Mouse (Mus musculus) inflammation-experienced regulatory T-cells, adult 6 months (primary cell): ENCODE results near the gene Adamts15. TPM values are rescaled to one million over a fixed set of nuclear protein-coding genes. Genes with fewer than 3 reads are reported as not detected.

Experiments used
- ATAC-seq: one replicate; pipeline ENCODE4 v1.8.0; 2017
- polyA plus RNA-seq, 3 experiments: library from polyadenylated mRNA; unstranded; fragments of 100-300 nt; shearing (Covaris generic); gene quantifications; one replicate each; pipeline ENCODE4 v1.2.1; 2017

Adamts15 gene
- polyA plus RNA-seq, 3 experiments from 2014 or later = not detected

DNA sequence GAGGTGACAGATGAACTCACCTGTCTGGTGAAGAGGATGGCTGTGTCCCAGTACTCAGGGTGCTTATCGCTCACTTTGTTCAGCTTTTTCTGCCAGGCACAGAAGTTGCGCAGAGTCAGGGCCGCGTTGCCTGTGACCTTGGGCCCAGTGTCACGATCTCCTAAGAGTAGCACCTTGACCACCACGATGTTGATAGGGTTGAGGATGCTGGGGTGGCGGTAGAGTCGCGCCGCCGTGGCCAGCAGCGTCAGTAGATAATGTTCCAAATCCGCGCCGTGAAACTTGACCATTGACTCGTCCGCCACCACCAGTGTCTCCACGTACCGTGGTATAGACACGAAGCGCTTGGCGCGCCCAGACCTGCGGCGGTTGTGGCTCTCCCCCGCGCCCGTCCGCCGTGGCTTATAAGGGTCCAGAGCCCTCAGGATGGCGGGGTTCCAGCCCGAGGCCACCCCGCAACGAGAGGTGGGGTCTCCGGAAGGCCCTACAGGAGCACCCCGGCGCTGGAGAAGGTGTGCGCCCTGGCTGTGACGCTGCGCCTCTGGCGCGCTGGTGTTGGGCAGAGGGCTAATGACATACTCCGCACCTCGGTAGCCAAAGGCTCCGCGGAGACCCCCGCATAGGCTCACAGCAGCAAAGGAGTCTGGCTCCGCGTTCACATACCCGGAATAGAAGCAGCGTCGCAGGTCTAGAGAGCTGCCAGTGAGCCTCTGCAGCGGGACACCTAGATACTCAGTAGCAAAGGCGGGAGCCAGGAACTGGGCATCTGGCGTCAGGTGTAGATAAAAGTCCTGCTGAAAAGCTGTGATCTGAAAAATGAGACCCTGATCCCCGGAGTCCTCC lies 770 bp downstream of the Adamts15 start:
- ATAC-seq = no peak

DNA sequence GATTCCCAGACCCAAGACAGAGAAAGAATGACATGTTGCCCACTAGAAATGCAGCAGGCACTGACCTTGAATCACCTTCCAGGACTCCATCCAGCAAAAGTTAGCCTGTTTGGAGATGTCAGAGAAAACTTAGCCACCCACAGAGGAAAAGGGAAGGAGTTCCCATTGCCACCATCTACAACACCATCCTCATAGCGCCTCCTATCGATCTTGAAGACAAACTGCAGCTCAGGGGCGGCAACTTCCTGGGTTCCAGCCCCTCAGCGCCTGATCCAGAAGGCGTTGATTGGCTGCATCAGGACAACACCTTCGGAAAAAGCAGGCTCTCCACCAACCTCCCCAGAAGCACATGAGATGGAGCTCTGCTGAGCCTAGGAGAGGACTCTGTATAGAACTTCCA lies 1.5 kb downstream of the Adamts15 start:
- ATAC-seq = no peak

DNA sequence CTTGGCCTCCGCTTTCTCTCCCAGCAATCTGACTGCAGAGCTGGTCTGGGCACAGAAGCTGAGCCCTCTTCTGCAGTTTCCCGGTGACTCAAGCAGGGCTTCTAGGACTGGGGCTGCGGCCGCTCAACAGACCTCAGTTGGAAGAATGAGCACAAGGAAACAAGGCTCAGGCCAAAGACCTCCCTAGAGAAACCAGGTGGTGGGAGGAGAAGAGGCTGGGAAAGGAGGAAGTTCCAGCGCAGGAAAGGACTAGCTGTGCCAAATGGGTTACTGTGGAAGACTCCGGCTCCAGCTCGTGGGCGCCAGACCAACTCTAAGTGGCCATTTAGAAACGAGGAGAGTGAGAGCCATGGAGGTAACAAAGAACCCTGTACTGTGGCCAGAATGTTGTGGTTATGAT lies 2.6 kb downstream of the Adamts15 start:
- no peak for ATAC-seq

DNA sequence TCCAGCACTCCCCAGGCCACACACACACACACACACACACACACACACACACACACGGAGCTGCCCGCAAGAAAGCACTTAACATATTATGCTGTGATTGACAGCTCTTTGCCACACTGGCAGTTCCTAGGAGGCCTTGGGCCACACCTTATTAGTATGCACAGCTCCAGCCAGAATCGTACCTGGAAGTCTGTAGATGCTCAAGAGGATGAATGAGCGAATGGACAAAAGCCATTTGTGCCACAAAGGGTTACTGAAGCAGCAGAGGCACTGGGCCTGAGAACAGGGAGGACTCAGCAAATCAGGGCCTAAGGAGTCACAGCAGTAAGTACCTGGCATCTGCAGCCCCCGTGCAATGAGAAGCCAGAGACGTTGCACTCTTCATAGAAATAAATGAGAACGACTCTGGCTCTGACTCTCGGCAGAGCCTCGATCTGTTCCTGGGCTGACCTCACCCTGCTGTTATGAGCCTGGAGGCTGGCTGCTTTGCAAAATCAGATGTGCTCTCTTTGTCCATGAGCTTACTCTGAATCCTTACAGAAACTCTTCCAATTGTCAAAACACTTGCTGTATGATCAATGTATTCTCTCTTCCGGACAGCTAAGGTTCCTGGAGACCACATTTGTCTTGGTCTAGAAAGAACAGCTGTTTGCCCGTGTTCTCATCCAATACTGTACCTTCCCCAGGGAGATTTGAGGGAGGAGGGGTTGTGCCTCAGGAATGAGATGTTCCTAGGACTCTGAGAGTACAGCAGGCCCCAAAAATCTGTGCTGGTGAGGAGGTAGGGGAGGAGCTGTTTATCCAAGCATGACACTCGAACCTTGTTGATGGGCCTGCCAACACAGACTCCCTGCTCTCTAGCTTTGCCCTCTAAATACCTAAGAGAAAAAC lies 3.5 kb downstream of the Adamts15 start:
- ATAC-seq = no peak

DNA sequence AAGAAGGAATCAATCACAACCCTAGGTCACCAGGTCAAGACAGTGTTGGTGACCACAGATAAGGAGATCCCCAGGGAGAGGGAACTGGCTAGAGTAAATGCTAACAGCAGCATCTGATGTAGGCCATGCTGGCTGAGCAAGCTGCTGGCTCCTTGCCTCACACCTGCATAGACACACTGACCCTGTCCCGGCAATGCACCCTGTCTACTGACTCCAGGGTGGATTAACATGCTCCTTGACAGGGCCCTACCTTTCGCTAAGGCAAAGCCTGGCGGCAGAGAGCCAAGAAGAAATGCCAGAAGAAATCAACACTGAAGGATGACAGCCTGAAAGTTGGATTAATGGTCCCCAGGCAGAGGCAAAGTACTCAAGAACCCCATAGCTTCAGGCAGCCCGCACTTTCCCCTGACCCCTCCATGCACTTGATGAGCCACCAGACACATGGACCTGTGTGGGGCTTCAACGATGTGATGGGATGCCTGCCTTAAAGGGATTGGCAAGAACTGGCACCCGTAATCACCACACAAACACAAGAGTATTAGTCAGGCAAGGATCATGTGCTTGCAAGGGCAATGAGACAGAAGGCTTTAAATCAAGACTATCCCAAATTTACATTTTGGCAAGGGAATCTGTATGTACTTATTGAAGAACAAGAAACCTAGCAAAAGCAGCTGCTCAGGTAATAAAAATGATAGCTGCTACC lies 5.8 kb downstream of the Adamts15 start:
- ATAC-seq = no peak

DNA sequence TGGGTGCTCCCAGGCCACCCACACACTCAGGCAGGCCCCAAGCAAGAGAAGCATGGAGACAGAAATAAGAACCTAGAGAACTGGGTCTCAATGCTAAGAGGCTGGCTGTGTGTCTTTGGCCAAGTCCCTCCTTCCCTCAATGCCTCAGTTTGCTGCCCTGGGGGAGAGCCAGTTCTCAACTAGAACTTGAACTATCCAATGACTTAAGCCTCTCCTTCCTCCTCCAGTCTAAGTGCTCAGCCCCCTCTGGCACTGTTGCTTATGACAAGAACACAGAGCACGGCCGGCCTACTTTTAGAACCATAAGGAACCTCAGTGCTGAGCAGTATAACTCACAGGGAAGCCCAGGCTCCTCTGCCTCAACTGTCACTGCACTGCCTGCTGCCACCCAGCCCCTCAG lies 8.0 kb downstream of the Adamts15 start:
- ATAC-seq = no peak

DNA sequence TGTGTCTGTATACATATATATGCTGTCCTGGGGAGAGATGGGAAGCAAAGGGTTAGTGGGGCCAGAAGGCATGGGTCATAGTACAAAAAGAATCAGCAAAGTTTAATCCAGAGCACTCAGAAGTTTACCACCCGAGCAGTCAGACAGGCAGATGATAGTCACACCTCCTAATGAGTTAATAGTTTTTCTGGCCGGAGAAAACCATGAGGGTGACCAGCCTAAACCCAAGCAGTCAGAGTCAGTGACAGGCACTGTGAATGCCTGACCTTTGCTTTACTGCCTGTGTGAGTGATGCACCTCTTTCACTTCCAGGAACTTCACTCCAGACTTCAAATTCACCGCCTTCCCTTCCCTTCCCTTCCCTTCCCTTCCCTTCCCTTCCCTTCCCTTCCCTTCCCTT lies 8.8 kb downstream of the Adamts15 start:
- ATAC-seq = no peak

DNA sequence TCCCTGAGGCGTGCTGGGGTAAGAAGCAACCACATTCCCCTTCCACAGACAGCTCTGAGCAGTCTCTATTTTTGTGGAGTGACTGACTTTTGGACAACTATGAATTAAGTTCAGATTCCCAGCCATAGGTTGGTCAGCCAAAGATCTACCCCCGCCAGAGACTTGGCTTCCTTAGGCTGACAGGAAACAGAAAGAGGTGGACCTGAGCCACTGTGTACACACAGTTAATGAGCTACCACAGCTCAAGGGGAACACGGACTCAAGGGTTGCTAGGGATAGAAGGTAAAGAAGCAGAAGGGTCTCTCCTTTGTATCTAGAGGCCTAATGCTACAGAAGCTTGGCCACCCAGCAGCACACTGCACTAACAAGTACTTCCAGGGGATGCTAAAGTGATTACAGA lies 10.1 kb downstream of the Adamts15 start:
- no peak for ATAC-seq

DNA sequence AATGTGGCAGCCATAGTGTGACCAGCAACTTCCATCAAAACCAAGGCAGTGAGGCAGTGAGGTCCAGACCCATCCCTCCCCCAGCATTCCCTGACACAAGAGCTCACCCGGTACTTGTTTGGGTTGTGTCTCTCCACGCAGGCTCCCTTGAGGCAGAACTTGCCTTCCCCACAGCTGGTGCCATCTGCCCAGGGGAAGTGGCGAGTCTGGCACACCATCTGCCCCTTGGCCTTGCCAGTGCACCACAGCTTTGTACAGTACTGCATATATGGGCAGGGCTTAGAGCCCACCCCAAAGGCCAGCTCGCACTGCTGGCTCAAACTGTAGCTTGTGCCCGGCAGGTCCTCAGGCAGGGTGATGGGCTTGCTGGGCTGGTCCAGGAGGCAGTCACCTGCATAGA lies 11.8 kb downstream of the Adamts15 start:
- ATAC-seq = no peak

DNA sequence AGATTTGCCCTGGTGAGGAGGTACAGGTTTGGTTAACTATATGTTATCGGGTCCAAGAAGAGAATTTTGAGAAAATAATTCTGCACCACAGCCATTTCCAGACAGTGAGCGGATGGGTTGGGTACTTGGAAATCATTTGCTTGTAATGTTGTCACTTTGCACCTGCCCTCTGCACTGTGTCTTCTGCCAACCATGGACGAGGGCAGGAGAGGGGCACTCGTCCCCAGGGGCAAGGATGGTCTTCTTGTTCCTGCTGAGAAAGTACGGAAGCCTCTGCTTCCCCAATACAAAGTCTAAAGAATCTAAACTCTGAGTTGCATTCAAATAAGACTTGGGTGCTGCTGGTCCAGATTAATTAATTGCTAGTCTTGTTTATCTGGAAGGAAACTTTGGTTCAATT lies 13.3 kb downstream of the Adamts15 start:
- no peak for ATAC-seq

DNA sequence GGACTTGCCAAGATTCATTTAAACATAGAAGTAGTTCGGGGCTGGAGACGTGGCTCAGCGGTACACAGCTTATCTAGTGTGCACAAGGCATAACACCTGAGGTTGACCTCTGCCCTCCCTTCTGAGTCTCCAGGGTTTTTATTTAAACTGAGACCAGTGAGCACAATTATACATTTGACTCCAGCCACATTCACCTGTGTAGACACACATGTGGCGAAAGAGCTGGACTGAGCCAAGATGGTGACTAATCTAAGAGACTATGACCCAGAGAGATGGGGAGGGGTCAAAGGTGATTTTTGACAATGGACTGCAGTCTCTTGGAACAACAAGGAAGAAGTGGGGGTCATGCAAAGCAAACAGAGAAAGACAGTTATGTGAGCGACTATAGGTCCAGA lies 14.0 kb downstream of the Adamts15 start:
- ATAC-seq = no peak

DNA sequence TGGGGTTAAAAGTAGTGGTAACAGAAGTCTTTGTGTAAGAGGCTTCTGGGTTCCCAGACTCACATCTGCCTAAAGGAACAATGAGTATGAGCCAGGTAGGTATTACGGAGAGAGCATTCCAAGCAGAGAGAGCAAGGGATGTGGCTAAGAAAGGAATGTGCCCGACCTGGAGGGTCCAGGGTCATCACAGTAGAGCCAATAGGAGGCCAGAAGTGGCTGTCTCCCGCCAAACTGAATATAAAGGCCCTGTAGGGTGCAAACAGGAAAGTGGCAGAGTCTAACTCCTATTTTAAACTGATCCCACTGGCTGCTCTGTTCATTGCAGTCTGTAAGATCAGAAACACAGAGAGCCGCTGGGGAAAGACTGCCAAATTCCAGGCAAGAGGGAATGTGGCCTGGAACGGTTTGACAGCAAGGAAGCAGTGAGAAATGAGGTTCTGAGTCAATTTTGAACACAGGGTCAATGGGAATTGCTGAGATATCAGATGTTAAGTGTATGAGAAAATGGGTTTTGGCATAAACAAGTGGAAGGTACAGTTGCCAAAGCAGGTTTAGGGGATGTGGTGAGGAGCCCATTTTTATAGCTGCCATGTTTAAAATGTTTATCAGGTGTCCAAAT lies 14.5 kb downstream of the Adamts15 start:
- no peak for ATAC-seq

DNA sequence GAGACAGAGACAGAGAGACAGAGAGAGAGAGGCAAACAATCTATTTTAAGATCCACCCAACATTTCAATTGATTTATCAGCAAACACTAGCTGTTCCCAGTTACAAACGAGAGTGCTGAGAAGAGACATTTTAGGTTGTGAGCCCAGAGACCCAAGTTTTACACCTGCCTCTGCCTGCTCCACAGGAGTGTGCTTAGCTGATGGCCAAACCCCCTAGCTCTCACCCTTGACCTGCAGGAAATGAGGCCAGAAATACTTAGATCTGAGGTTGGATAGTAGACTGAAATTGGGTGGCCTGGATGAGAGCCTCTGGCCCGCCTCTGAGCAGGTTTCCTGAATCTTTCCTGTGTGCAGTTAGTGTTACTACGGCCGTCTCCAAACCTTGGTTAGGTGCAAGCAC lies 15.8 kb downstream of the Adamts15 start:
- ATAC-seq = no peak

DNA sequence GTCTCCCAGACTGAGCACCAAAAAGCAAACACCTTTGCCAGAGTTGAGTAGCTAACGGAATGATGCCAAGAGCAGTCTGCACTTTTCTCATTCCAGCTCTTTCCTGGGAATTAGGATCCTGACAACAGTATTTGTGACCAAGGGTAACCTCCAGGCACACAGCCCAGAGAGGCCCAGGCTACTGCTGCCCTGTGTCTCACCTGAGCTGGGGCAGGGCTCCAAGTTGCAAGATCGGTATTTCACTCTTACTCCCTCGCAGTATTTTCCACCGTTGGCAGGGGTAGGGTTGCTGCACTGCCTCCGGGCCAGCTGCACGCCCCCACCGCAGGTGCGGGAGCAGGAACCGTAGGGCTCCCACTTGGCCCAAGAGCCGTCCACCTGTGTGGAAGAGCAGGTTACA lies 16.4 kb downstream of the Adamts15 start:
- ATAC-seq = no peak

DNA sequence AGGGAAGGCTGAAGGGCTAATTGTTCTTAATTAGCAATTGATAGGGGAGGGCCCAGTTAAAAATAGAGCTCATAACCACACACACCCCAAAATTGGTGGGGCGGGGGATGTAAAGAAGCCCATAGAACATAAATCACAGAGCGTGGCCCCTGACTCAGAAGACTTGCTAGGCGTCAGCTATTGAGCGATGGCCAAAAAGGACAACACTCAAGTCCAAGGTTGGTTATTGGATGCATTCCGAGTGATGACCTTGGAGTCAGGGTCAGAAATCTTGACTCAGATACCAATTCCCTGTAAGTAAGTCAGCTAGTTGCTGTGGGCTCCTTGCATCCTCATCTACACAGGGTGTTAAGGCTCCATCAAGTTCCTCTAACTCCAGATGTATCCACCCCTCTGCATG lies 19.0 kb downstream of the Adamts15 start:
- ATAC-seq = no peak

DNA sequence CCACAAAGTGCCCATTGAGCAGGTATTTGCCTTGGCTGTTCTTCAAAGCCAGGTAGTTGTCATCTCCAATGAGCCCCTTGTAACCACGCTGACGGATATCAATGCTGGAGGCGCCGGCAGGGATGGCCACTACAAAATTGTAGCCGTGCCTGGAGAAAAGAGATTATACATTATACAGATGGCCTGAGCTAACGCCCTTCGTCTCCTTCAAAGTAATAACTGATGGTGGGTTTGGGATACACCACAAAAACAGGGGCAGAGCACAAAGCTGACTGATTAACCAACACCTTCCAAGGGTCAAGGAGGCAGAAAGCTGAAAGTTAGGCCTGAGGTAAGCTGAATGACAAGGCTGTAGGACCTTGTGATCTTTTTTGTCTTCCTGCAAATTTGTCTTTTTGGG lies 19.6 kb downstream of the Adamts15 start:
- no peak for ATAC-seq

DNA sequence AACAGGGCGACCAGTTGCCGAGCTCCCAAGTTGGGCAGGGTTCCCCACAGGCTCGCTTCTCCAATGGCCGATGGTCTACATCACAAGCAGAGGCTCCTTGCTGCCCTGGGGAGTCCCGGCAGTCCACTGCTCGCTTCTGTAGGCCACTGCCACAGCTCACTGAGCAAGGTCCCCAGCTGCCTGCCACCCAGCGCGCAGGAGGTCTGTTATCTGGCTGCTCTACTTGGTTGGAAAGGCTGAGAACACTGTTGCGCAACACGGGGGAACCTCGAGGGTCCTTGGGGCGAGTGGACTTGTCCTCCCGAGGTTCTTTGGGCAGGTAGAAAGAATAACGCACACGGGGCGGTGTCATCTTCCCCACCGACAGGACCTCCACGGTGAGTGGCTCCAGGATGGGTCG lies 20.1 kb downstream of the Adamts15 start:
- ATAC-seq = no peak

DNA sequence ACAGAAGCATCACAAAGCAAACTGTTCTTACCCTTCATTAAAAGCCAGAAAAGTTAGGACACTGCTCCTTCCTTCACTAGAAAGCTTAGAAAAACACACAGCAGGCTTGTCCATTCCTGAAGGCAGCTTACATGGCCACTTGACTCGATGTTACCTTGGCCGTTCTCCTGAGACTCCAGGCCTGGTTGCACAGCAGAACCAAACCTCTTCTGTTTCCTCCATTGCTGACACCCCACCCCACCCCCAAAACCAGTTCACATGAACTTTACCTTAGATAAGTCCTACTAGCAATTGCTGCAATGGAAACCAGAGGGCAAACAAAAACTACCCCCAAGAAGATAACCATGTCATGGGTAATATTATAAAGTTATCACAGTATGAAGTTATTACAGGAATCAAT lies 25.1 kb downstream of the Adamts15 start:
- ATAC-seq = no peak

DNA sequence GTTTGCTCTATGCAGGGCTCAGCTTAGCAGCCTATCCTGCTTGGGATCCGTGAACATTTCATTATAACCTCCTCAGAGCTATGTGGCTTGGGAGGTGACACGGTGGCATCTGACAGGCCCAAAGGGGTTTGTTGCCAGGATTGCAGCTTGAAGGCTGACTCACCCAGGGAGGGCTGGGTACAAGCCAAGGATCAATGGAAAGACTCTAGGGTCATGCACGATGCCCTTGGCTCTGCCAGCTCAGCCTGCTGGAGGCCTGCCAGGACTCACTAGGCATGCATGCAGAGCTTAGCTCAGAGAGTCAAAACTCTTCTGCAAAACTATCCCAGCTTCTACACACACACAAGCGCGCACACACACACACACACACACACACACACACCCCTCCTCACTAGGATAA lies 25.5 kb downstream of the Adamts15 start:
- no peak for ATAC-seq

DNA sequence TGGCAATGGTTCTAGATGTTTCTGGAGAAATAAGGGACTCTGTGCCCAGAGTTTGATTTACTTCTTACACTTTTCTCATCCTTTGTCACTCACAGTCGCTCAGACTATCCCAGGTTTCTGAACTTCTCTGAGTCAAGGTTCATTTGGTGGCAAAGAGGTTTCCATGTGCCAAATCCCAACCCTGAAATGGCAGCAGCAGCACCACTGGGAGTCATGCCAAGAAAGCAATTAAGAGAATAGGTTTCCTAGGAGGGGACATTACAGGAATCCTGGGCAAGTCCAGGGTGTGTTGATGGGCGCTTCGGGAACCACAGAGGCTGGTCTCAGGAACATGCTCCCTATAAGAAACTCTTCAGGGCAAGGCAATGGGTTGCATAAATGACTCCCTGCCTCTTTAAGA lies 26.6 kb downstream of the Adamts15 start:
- no peak for ATAC-seq

DNA sequence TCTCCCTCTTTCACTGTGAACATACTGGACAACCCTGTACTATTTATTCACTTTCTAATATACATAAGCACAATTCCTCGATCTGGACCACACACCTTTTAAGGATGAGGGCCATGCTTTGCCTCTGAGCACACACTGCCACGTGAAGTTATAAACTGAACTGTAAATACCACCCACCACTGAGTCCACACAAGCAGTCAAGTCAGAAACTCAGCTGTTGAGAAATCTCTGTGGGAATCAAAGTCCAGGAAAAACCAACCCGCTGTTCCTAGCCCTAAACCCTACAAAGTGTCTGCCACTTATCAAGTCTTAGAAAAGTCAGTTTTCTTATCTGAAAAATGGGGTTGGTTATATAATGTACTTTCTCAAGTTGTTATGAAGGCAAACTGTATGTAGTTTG lies 36.0 kb downstream of the Adamts15 start:
- no peak for ATAC-seq

DNA sequence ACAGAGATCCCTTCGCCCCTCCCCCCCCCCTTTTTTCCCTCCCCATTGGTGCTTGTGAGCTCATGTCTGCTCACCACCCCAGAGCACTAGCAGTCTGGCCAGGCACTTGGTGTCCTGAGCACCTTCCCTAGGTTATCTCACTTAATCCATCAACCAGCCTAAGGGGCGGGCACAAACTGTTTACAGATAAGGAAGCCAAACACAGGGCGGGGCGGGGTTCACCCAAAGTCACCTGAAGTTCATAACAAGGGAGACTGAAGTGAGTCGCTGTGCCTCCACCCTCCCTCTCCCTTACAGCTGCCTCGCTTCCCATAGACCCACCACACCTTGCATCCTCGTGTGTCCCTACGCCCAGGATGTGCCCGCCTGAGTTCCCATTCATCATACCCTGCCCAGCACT lies 41.7 kb downstream of the Adamts15 start:
- ATAC-seq = no peak

DNA sequence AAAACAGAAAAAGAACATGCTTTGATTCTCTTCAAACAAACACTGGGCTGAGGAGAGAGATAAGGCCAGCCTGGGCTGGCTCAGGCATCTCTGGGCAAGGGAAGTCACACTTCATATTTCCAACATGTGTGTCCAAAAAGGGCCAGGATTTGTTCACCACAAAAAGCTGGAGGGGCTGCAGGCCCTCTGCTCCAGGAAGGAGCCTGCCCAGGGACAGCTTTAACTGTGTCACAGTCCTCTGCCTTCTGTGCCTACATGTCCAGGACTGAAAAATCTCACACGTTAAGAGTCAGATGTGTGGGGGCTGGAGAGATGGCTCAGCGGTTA lies 42.3 kb downstream of the Adamts15 start:
- no peak for ATAC-seq
